Comparison of ENCODE assay signal across 22 mouse cellular contexts in the genomic region with DNA sequence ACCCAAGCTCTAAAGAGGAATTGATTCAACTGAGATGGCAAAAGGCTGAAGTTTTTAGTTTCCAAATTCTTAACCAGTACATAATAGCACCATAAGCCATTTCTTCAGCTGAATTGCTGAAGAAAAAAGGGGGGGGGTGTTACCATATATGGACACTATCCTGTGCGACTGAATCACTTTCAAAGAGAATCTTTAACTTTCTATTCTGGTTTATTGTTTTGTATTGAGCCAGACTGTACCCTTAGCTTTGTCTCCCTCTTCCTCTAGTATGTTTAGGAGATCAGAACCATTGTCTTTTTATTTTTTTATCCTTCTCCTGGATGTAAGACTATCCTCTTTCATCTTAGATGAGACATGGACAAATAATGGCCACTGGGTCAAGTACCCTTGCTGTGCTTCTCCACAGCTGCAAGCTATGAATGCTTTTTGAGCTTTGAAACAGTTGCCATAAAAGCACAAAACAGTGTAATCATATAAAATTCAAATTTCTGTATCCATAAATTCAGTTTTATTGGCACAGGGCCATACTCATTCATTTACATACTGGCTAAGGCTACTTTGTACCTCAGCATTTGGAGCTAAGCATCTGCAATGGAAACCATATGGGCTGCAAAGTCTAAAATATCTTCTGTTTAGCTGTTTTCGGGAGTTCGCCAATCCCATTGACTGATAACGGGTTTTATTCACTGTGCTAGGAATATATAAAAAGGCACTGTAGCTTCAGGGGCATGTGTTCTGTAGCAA.
A peak's percentile ranks its signal among the peaks of the same experiment; 100 is the strongest.
DNase-seq lines count a peak whose midpoint lies in the region; ATAC-seq lines count a peak whose summit lies in the region.
"Had no signal": no experiment of that assay in that cellular context is flagged by ENCODE, and none has a peak within 500 bp of the region (broad histone marks: within the 10 kb centered on the region; RNA-seq: fewer than 3 reads in every experiment).

No protein-coding gene starts in this region.

- DNase-seq in embryonic facial prominence, embryonic 14.5 days (ENCODE audit: low spot score), result peak; percentile 58
- DNase-seq in embryonic facial prominence, embryonic 10.5 days (ENCODE audit: low spot score), result no peak
- DNase-seq in layer of hippocampus, adult 11-12 months (ENCODE audit: low spot score), result peak; percentile 24
- DNase-seq in layer of hippocampus, postnatal 10 days (ENCODE audit: low spot score in 2 of 2), result no peak
- DNase-seq in right cerebral cortex, adult 18-20 months, result peak; percentile 28
- no peak for DNase-seq in right cerebral cortex, postnatal 36 days (ENCODE audit: low spot score in 2 of 2)
- DNase-seq in cerebellum, adult 8-10 months, result no peak
- DNase-seq: cerebellum, postnatal 25 days; gastrocnemius, postnatal 14 days; kidney, adult 8-10 months; kidney, postnatal 4 days; lung, postnatal 14 days; right cerebral cortex, postnatal 14 days; thymus, postnatal 36 days had no signal

- H3K9ac ChIP-seq in embryonic facial prominence, embryonic 14.5 days (ENCODE audit: low read depth, low read length), result no peak overlapping the region
- H3K9ac ChIP-seq in liver, embryonic 12.5 days, result no peak overlapping the region
- H3K9ac ChIP-seq: hindbrain, embryonic 12.5 days; limb, embryonic 13.5 days; neural tube, embryonic 12.5 days had no signal

- H3K4me2 ChIP-seq in embryonic facial prominence, embryonic 14.5 days (ENCODE audit: low read depth, low read length), result no peak overlapping the region
- no peak overlapping the region for H3K4me2 ChIP-seq in liver, embryonic 12.5 days
- H3K4me2 ChIP-seq: hindbrain, embryonic 12.5 days; limb, embryonic 13.5 days; neural tube, embryonic 12.5 days had no signal

- H3K4me3 ChIP-seq in embryonic facial prominence, embryonic 14.5 days (ENCODE audit: low read depth, low read length), result no peak overlapping the region
- H3K4me3 ChIP-seq in embryonic facial prominence, embryonic 10.5 days, result no peak overlapping the region
- no peak overlapping the region for H3K4me3 ChIP-seq in liver, embryonic 12.5 days
- H3K4me3 ChIP-seq: erythroblast, embryonic 14.5 days; hindbrain, embryonic 12.5 days; limb, embryonic 13.5 days; neural tube, embryonic 12.5 days had no signal

- H3K27ac ChIP-seq in embryonic facial prominence, embryonic 14.5 days (replicated peaks; ENCODE audit: low read depth, low read length), result no peak overlapping the region
- no peak overlapping the region for H3K27ac ChIP-seq in embryonic facial prominence, embryonic 10.5 days (replicated peaks)
- H3K27ac ChIP-seq in liver, embryonic 12.5 days, result no peak overlapping the region
- H3K27ac ChIP-seq: hindbrain, embryonic 12.5 days; limb, embryonic 13.5 days; neural tube, embryonic 12.5 days had no signal

- no peak for ATAC-seq in embryonic facial prominence, embryonic 14.5 days (ENCODE audit: low read depth)
- no peak for ATAC-seq in liver, embryonic 12.5 days
- ATAC-seq: CD4-positive, CD25-positive, alpha-beta regulatory T cell, adult 4 months; inflammation-experienced regulatory T-cells, adult 6 months had no signal

- peaks cover 4% of the 10 kb centered on the region; the same call in 1 of the 2 replicates for H3K4me1 ChIP-seq in embryonic facial prominence, embryonic 14.5 days (ENCODE audit: control insufficient read depth, insufficient read depth, low read length)
- no peaks in the 10 kb centered on the region for H3K4me1 ChIP-seq in embryonic facial prominence, embryonic 10.5 days
- H3K4me1 ChIP-seq in liver, embryonic 12.5 days, result no peaks in the 10 kb centered on the region
- H3K4me1 ChIP-seq: hindbrain, embryonic 12.5 days; neural tube, embryonic 12.5 days had no signal

- no peaks in the 10 kb centered on the region for H3K36me3 ChIP-seq in embryonic facial prominence, embryonic 14.5 days (ENCODE audit: control insufficient read depth, insufficient read depth, low read length)
- H3K36me3 ChIP-seq in embryonic facial prominence, embryonic 10.5 days (replicated peaks), result no peaks in the 10 kb centered on the region
- no peaks in the 10 kb centered on the region for H3K36me3 ChIP-seq in liver, embryonic 12.5 days
- H3K36me3 ChIP-seq: G1E; hindbrain, embryonic 12.5 days; limb, embryonic 13.5 days; neural tube, embryonic 12.5 days had no signal

- H3K27me3 ChIP-seq in embryonic facial prominence, embryonic 14.5 days (replicated peaks; ENCODE audit: control insufficient read depth, insufficient read depth, low read length), result no peaks in the 10 kb centered on the region
- no peaks in the 10 kb centered on the region for H3K27me3 ChIP-seq in embryonic facial prominence, embryonic 10.5 days (replicated peaks; ENCODE audit: low read depth, poor library complexity, severe bottlenecking)
- no peaks in the 10 kb centered on the region for H3K27me3 ChIP-seq in liver, embryonic 12.5 days (replicated peaks)
- H3K27me3 ChIP-seq: hindbrain, embryonic 12.5 days; limb, embryonic 13.5 days; neural tube, embryonic 12.5 days had no signal

- no peaks in the 10 kb centered on the region for H3K9me3 ChIP-seq in embryonic facial prominence, embryonic 14.5 days (ENCODE audit: control insufficient read depth, low read length)
- no peaks in the 10 kb centered on the region for H3K9me3 ChIP-seq in embryonic facial prominence, embryonic 10.5 days
- no peaks in the 10 kb centered on the region for H3K9me3 ChIP-seq in liver, embryonic 12.5 days (replicated peaks)
- H3K9me3 ChIP-seq: G1E; hindbrain, embryonic 12.5 days; limb, embryonic 13.5 days; neural tube, embryonic 12.5 days had no signal

- 54% methylated on average over 4 of the region's 4 CpGs for WGBS in embryonic facial prominence, embryonic 14.5 days
- 85% methylated on average over 4 of the region's 4 CpGs for WGBS in embryonic facial prominence, embryonic 10.5 days
- 68% methylated on average over 4 of the region's 4 CpGs for WGBS in liver, embryonic 12.5 days (ENCODE audit: insufficient replicate concordance)

Comparison
In these comparisons a context has a peak if more than half of its experiments do, and no peak if none do; other contexts are left out.
1. DNase-seq: peak in embryonic facial prominence, embryonic 14.5 days (single experiment), layer of hippocampus, adult 11-12 months (single experiment) and right cerebral cortex, adult 18-20 months (single experiment); none in embryonic facial prominence, embryonic 10.5 days (single experiment), layer of hippocampus, postnatal 10 days (0 of 2), right cerebral cortex, postnatal 36 days (0 of 2) and cerebellum, adult 8-10 months (single experiment).